Mouse (Mus musculus) left cerebral cortex, adult 9 months (tissue): ENCODE measurements around the gene Recql5.

Experiments
- DNase-seq, 2 experiments: peaks; one replicate each; pipeline ENCODE4 v3.0.0; 2022; ENCODE audit warnings: low spot score in 2 of 2

Recql5 gene

GRCm38 (mm10) chr11:115939690-115940329 lies 6.5 kb upstream of the Recql5 start:
- DNase-seq: peak in 1 of 2 experiments; percentile 88

- no peak for DNase-seq
Observed at GRCm38 (mm10) chr11:115933747-115934110, 452 bp upstream of the Recql5 start.

GRCm38 (mm10) chr11:115931235-115931634 lies 2.0 kb downstream of the Recql5 start:
- DNase-seq: no peak

- no peak for DNase-seq
Observed at GRCm38 (mm10) chr11:115929818-115930217, 3.5 kb downstream of the Recql5 start.

GRCm38 (mm10) chr11:115929031-115929430 lies 4.2 kb downstream of the Recql5 start:
- DNase-seq: no peak

- DNase-seq: no peak
Observed at GRCm38 (mm10) chr11:115921986-115922385, 11.3 kb downstream of the Recql5 start.

- DNase-seq: peak in 1 of 2 experiments; percentile 36
Observed at GRCm38 (mm10) chr11:115920110-115920818, 13.0 kb downstream of the Recql5 start.

GRCm38 (mm10) chr11:115919073-115919472 lies 14.2 kb downstream of the Recql5 start:
- no peak for DNase-seq

GRCm38 (mm10) chr11:115918637-115919036 lies 14.6 kb downstream of the Recql5 start:
- no peak for DNase-seq

- no peak for DNase-seq
Observed at GRCm38 (mm10) chr11:115916579-115916978, 16.7 kb downstream of the Recql5 start.

- DNase-seq: no peak
Observed at GRCm38 (mm10) chr11:115911632-115912376, 21.5 kb downstream of the Recql5 start, which contains the start of gene Smim6. Gene Smim6, plus strand, starts transcription at chr11:115912017.

- DNase-seq: no peak
Observed at GRCm38 (mm10) chr11:115911134-115911561, 22.1 kb downstream of the Recql5 start.

GRCm38 (mm10) chr11:115906521-115906920 lies 26.8 kb downstream of the Recql5 start:
- no peak for DNase-seq

- no peak for DNase-seq
Observed at GRCm38 (mm10) chr11:115906116-115906515, 27.2 kb downstream of the Recql5 start.

- peak in 1 of 2 experiments; percentile 23 for DNase-seq
Observed at GRCm38 (mm10) chr11:115904956-115905790, 28.1 kb downstream of the Recql5 start.

GRCm38 (mm10) chr11:115904231-115904955 lies 28.9 kb downstream of the Recql5 start:
- no peak for DNase-seq

- DNase-seq: no peak
Observed at GRCm38 (mm10) chr11:115903384-115904230, 29.7 kb downstream of the Recql5 start.

GRCm38 (mm10) chr11:115902831-115903230 lies 30.4 kb downstream of the Recql5 start:
- DNase-seq: no peak

GRCm38 (mm10) chr11:115902177-115902576 lies 31.1 kb downstream of the Recql5 start:
- DNase-seq: no peak
